Mouse (Mus musculus) lung, postnatal 0 days (tissue): ENCODE data around the gene Brap.

Experiments
- CTCF ChIP-seq: IDR thresholded peaks from 2 replicates; pipeline ENCODE4 v1.5.1; 2016; ENCODE audit warnings: antibody characterized with exemption, mild to moderate bottlenecking
- EP300 ChIP-seq: IDR thresholded peaks from 2 replicates; pipeline ENCODE4 v1.6.1; 2016; ENCODE audit warnings: antibody characterized with exemption, mild to moderate bottlenecking, control low read depth

GRCm38 (mm10) chr5:121685495-121685894, 25.1 kb downstream of the Brap start:
- TF ChIP-seq CTCF (no peak), EP300 (no peak)
